Mouse (Mus musculus): ENCODE measurements around the gene Apaf1. TPM values are rescaled to one million over a fixed set of nuclear protein-coding genes. Genes with fewer than 3 reads are reported as not detected.

Gene Apaf1
- polyA plus RNA-seq (2014; fragmentation: Nextera tagmentation; extraction: Ambion mirVana) = 29.1 and 33.0 TPM in 2 replicates

DNA sequence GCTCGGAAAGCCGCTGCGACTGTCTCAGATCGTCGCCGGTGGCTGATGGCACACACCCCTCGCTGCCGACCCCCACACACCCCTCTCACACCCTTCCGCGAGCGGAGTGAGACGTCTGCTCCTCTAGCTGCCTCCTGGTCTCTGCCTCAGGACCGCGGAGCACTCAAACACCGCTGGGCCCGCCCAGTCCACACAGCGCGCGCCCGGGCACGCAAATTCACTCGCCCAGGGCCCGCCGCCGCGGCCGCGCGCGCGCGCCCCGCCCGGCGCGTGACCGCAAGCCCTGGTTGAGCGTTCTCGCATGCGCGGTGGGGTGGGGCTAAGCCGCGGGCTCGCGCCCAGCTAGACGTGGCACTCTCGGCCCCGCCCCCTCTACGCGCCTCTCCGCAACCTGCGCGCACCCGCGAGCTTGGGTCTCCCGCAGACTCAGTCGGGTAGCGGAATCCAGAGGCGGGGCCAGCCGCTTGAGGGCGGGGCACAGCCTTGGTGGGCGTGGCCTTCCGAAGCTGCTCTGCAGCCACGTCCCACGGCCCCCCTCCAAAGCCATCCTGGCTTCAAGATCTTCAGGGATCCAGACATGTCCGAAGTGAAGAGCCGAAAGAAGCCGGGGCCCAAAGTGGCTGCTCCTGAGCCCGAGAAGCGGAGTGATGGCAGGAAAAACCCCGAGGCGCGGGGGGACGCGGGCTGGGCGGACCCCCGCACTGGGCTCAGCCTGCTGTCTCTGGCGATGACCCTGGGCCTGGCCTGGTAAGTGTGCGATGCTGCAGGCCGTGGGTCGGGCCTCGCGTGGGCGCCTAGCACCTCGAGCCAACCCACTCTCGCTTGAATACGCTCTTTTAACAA, at the start of gene Apaf1, which contains the start of gene Ikbip:
Gene Apaf1, minus strand, starts transcription at position 221 of the 843 bp plus-strand sequence.
Gene Ikbip, plus strand, starts transcription at position 391 of the 843 bp plus-strand sequence.
- peak; percentile 94 for ATAC-seq (ENCODE audit: insufficient number of reproducible peaks, low FRiP score, low TSS enrichment, low read depth)
- peak; percentile 100 for DNase-seq (ENCODE audit: low spot score)
- Histone ChIP-seq H3K4me1 (ENCODE audit: control insufficient read depth, insufficient read depth, low read length) (no peaks in the 10 kb centered on the region), H3K4me2 (ENCODE audit: low read depth, severe bottlenecking) (peak within 1 kb of the TSS; percentile 64), H3K9me3 (ENCODE audit: control insufficient read depth, low read length) (no peaks in the 10 kb centered on the region), H3K27me3 (ENCODE audit: control insufficient read depth, insufficient read depth, low read length) (no peaks in the 10 kb centered on the region), H3K9ac (ENCODE audit: low read length) (peak within 1 kb of the TSS; percentile 87), H3K36me3 (ENCODE audit: control insufficient read depth, insufficient read depth, low read length) (peaks cover 1% of the 10 kb centered on the region; the same call in 1 of the 2 replicates), H3K4me3 (ENCODE audit: low read depth, low read length) (peak within 1 kb of the TSS; percentile 94), H3K27ac (replicated peaks; ENCODE audit: low read depth, low read length) (peak within 1 kb of the TSS; percentile 18; the same call in 1 of the 2 replicates)
- under 1% methylated on average over 69 of the region's 87 CpGs for WGBS

DNA sequence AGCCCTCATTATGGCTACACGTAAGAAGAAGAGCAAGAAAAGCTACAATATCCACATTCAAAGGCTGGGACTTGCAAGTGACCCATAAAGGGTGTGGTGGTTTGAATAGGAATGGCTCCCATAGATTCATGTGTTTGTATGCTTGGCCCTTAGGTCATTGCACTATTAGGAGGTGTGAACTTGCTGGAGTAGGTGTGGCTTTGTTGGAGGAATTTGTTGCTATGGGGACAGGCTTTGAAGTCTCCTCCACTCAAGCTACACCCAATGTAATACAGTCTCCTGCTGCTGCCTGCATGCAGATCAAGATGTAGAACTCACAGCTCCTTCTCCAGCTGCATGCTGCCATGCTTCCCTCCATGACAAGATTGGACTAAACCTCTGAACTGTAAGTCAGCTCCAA, 49.0 kb upstream of the Apaf1 start:
- Histone ChIP-seq H3K9me3 (ENCODE audit: control insufficient read depth, low read length) (no peaks in the 10 kb centered on the region), H3K27ac (replicated peaks; ENCODE audit: low read depth, low read length) (no peak overlapping the region), H3K4me3 (ENCODE audit: low read depth, low read length) (no peak overlapping the region), H3K4me1 (ENCODE audit: control insufficient read depth, insufficient read depth, low read length) (no peaks in the 10 kb centered on the region), H3K36me3 (ENCODE audit: control insufficient read depth, insufficient read depth, low read length) (no peaks in the 10 kb centered on the region), H3K9ac (ENCODE audit: low read length) (no peak overlapping the region), H3K27me3 (ENCODE audit: control insufficient read depth, insufficient read depth, low read length) (no peaks in the 10 kb centered on the region), H3K4me2 (ENCODE audit: low read depth, severe bottlenecking) (no peak overlapping the region)
- DNase-seq (ENCODE audit: low spot score) (no peak), ATAC-seq (ENCODE audit: insufficient number of reproducible peaks, low FRiP score, low TSS enrichment, low read depth) (no peak)
- WGBS = 91% methylated on average over 1 of the region's 1 CpGs

DNA sequence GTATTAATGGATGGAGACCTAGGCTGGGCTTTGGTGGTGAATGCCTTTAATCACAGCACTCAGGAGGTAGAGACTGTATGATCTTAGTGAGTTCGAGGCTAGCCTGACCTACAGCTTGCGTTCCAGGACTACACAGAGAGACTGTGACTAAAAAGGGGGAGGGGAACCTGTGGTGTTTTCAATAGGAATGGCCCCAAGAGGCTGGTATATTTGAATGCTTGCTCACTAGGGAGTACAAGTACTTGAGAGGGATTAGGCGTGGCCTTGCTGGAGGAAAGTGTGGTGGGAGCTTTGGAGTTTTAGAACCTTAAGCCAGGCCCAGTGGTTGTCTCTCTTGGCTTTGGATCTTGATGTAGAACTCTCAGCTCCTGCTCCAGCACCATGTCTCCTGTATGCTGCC, 48.2 kb upstream of the Apaf1 start:
- Histone ChIP-seq H3K4me1 (ENCODE audit: control insufficient read depth, insufficient read depth, low read length) (no peaks in the 10 kb centered on the region), H3K9ac (ENCODE audit: low read length) (no peak overlapping the region), H3K27ac (replicated peaks; ENCODE audit: low read depth, low read length) (no peak overlapping the region), H3K9me3 (ENCODE audit: control insufficient read depth, low read length) (no peaks in the 10 kb centered on the region), H3K27me3 (ENCODE audit: control insufficient read depth, insufficient read depth, low read length) (no peaks in the 10 kb centered on the region), H3K4me3 (ENCODE audit: low read depth, low read length) (no peak overlapping the region), H3K4me2 (ENCODE audit: low read depth, severe bottlenecking) (no peak overlapping the region), H3K36me3 (ENCODE audit: control insufficient read depth, insufficient read depth, low read length) (no peaks in the 10 kb centered on the region)
- ATAC-seq (ENCODE audit: insufficient number of reproducible peaks, low FRiP score, low TSS enrichment, low read depth) = no peak
- no peak for DNase-seq (ENCODE audit: low spot score)
- WGBS = 93% methylated on average over 3 of the region's 3 CpGs

DNA sequence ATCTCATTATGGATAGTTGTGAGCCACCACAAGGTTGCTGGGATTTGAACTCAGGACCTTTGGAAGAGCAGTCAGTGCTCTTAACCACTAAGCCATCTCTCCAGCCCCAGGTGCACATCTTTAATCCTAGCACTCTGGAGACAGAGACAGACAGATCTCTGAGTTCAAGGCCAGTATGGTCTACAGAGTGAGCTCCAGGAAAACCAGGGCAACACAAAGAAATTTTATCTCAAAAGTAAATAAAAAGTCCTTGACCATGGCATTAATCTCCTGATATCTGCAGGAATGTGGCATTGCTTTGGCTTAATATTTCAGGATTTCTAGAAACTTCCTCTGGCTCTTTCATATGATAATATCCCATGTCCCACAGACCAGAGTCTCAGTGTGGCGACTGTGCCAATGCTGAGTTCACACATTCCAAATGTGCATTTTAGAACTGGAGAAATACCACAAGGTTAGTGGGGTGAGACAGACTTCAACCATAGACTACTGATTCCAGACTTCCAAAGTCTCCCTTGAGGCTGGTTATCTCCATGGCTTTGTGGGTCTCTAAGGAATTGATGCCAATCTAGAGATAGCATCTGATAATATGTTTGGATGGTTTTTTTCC, 46.1 kb upstream of the Apaf1 start:
- ATAC-seq (ENCODE audit: insufficient number of reproducible peaks, low FRiP score, low TSS enrichment, low read depth) = no peak
- Histone ChIP-seq H3K9ac (ENCODE audit: low read length) (no peak overlapping the region), H3K4me3 (ENCODE audit: low read depth, low read length) (no peak overlapping the region), H3K27ac (replicated peaks; ENCODE audit: low read depth, low read length) (no peak overlapping the region), H3K36me3 (ENCODE audit: control insufficient read depth, insufficient read depth, low read length) (no peaks in the 10 kb centered on the region), H3K27me3 (ENCODE audit: control insufficient read depth, insufficient read depth, low read length) (no peaks in the 10 kb centered on the region), H3K9me3 (ENCODE audit: control insufficient read depth, low read length) (no peaks in the 10 kb centered on the region), H3K4me1 (ENCODE audit: control insufficient read depth, insufficient read depth, low read length) (no peaks in the 10 kb centered on the region), H3K4me2 (ENCODE audit: low read depth, severe bottlenecking) (no peak overlapping the region)
- DNase-seq (ENCODE audit: low spot score) = no peak
- 90% methylated on average over 1 of the region's 1 CpGs for whole genome bisulfite sequencing

DNA sequence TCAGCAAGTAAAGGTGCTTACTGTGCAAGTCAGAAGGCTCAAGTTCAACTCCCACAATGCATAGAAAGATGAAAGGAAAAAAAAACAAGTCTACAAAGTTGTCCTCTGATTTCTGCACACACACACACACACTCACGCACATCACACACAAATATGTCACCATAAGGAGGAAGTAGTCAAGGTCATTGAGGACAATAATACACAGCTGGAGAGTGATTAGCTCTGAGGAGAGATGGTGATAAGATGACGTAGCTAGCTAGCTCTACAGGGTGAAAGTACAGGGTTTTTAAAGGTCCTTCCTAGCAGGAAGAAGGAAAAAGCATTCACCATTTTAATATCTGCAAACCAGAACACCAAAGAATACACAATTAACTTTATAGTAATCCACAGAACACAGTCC, 44.8 kb upstream of the Apaf1 start:
- no peak overlapping the region for H3K4me2 ChIP-seq (ENCODE audit: low read depth, severe bottlenecking)
- no peak overlapping the region for H3K9ac ChIP-seq (ENCODE audit: low read length)
- no peaks in the 10 kb centered on the region for H3K36me3 ChIP-seq (ENCODE audit: control insufficient read depth, insufficient read depth, low read length)
- no peak for ATAC-seq (ENCODE audit: insufficient number of reproducible peaks, low FRiP score, low TSS enrichment, low read depth)
- no peak overlapping the region for H3K4me3 ChIP-seq (ENCODE audit: low read depth, low read length)
- peaks cover 6% of the 10 kb centered on the region; the same call in 1 of the 2 replicates for H3K4me1 ChIP-seq (ENCODE audit: control insufficient read depth, insufficient read depth, low read length)
- WGBS = 77% methylated on average over 2 of the region's 2 CpGs
- no peak overlapping the region for H3K27ac ChIP-seq (replicated peaks; ENCODE audit: low read depth, low read length)
- no peaks in the 10 kb centered on the region for H3K9me3 ChIP-seq (ENCODE audit: control insufficient read depth, low read length)
- no peaks in the 10 kb centered on the region for H3K27me3 ChIP-seq (ENCODE audit: control insufficient read depth, insufficient read depth, low read length)
- DNase-seq (ENCODE audit: low spot score) = no peak

DNA sequence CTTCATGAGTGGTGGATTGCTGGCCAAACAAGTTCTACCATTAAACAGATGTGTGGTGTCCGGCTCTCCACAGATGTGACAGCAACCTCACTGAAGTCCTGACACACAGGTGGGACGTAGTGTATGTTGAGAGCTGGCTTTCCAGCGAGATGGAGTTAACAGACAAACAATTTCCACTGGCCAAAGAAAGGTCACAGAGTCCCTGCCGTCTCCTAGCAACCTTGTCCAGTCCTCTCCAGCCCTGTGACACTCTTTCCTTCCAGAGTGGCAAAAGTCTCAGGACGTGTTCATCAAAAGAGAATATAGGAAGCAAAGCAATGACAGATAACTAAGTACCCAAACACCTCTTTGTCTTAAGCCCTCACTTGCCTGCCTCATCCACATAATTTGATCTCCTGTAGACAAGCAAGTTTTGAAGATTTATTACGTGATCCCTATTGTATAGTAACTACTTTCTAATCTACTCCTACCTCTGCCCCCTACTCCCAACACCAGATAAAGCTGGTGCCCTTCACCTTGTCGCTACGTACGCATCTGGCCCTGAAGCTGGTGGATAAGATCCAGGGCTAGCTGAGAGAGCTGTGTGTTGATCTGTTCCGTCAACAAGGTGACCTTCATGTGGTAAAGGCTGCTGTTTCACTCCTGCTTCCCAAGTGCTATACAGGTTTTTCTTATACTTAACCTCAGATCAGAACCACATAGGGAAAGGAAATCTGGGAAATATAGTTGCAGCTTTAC, 44.2 kb upstream of the Apaf1 start:
- peaks cover 7% of the 10 kb centered on the region; the same call in 1 of the 2 replicates for H3K4me1 ChIP-seq (ENCODE audit: control insufficient read depth, insufficient read depth, low read length)
- peaks cover 3% of the 10 kb centered on the region; the same call in 1 of the 2 replicates for H3K36me3 ChIP-seq (ENCODE audit: control insufficient read depth, insufficient read depth, low read length)
- H3K27me3 ChIP-seq (ENCODE audit: control insufficient read depth, insufficient read depth, low read length) = no peaks in the 10 kb centered on the region
- no peak overlapping the region for H3K4me2 ChIP-seq (ENCODE audit: low read depth, severe bottlenecking)
- H3K9me3 ChIP-seq (ENCODE audit: control insufficient read depth, low read length) = no peaks in the 10 kb centered on the region
- 82% methylated on average over 10 of the region's 10 CpGs for WGBS
- no peak overlapping the region for H3K9ac ChIP-seq (ENCODE audit: low read length)
- ATAC-seq (ENCODE audit: insufficient number of reproducible peaks, low FRiP score, low TSS enrichment, low read depth) = no peak
- H3K27ac ChIP-seq (replicated peaks; ENCODE audit: low read depth, low read length) = no peak overlapping the region
- H3K4me3 ChIP-seq (ENCODE audit: low read depth, low read length) = no peak overlapping the region
- no peak for DNase-seq (ENCODE audit: low spot score)

DNA sequence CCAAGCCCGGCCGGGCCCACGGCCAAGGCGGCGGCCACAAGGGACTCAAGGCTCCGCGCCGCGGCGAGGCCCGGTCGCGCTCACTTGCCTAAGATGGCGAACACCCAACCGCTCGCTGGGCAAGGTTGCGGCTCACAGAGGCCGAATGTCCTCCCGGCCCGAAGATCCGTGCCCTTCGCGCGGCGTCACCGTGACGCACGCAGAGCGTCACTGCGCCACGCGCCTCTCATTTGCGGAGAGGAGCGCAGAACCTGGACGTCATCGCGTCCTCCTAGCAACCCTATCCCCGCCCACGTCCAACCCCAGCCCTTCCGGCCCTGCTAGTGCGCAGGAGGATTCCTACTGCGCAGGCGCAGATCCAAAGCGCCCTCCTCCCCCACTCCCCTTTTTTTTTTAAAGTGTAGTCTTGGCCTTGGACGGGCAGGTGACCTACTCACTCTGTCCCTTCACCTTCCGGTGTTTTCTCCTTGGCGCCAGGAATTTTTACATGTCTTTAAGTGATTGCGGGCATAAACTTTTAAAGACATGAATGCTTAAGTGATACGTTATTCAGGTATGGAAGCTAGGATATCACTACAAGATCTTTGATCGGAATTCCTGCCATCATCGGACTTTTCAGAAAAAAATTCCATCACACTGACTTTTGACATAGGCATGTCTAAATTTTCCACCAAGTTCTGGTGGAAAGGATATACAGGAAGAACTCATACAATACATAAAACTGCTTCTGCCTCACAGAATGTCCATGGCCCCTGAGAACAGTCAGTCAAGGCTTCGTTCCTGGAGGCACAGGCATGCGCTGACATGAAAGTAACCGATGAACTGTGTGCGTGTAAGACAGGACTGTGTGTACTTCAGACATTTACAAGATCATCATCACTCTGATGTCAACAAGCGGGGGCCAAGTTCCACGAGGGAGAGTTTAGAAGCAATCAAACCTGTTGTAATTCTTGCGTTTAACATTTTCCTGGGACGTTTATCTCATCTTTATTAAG, 41.6 kb upstream of the Apaf1 start, which contains the start of gene Slc25a3:
Gene Slc25a3, minus strand, starts transcription at position 232 of the 995 bp plus-strand sequence.
- no peaks in the 10 kb centered on the region for H3K9me3 ChIP-seq (ENCODE audit: control insufficient read depth, low read length)
- peak within 1 kb of the TSS; percentile 94 for H3K9ac ChIP-seq (ENCODE audit: low read length)
- H3K4me1 ChIP-seq (ENCODE audit: control insufficient read depth, insufficient read depth, low read length) = peaks cover 7% of the 10 kb centered on the region; the same call in 1 of the 2 replicates
- peaks cover 8% of the 10 kb centered on the region; the same call in 1 of the 2 replicates for H3K36me3 ChIP-seq (ENCODE audit: control insufficient read depth, insufficient read depth, low read length)
- peak within 1 kb of the TSS; percentile 69 for H3K4me2 ChIP-seq (ENCODE audit: low read depth, severe bottlenecking)
- ATAC-seq (ENCODE audit: insufficient number of reproducible peaks, low FRiP score, low TSS enrichment, low read depth) (peak; percentile 99), DNase-seq (ENCODE audit: low spot score) (peak; percentile 97)
- no peaks in the 10 kb centered on the region for H3K27me3 ChIP-seq (ENCODE audit: control insufficient read depth, insufficient read depth, low read length)
- WGBS = 14% methylated on average over 59 of the region's 59 CpGs
- H3K27ac ChIP-seq (replicated peaks; ENCODE audit: low read depth, low read length) = peak within 1 kb of the TSS; percentile 80
- peak within 1 kb of the TSS; percentile 99 for H3K4me3 ChIP-seq (ENCODE audit: low read depth, low read length)

Measured in limb, embryonic 11.5 days (tissue).